Mouse (Mus musculus) CH12.LX (cell line): ENCODE results near the gene Unc13c.

Experiments used
- CTCF ChIP-seq, 2 experiments: IDR thresholded peaks in 1 of 2; conservative IDR thresholded peaks in 1 of 2; 2 replicates each; pipeline ENCODE4 v1.5.1; 2011 to 2012; ENCODE audit warnings: low read depth in 2 of 2, low read length in 2 of 2, improper control_type of control experiment in 1 of 2, inconsistent platforms in 1 of 2, mild to moderate bottlenecking in 1 of 2, moderate library complexity in 1 of 2
- POLR2A ChIP-seq: IDR thresholded peaks from 2 replicates; pipeline ENCODE4 v1.6.1; 2011; ENCODE audit warnings: low read depth, mild to moderate bottlenecking, improper control_type of control experiment, low read length

- TF ChIP-seq POLR2A = no peak
- no peak for TF ChIP-seq CTCF (conservative IDR thresholded peaks at IDR 0.05 in 1 of 2, IDR thresholded peaks at IDR 0.05 in 1 of 2; ENCODE audit: low read depth in 2 of 2, low read length in 2 of 2)
Observed at GRCm38 (mm10) chr9:73472568-73472967, 496.2 kb downstream of the Unc13c start.
